Mouse (Mus musculus): ENCODE measurements around the gene 1700028J19Rik.
A peak's percentile ranks its signal among the peaks of the same experiment; 100 is the strongest.

1700028J19Rik gene

GRCm38 (mm10) chr7:44246055-44246983, at the start of gene 1700028J19Rik, which contains the start of gene 2410002F23Rik:
Gene 1700028J19Rik (minus strand): TSS chr7:44246695.
Gene 2410002F23Rik (plus strand): TSS chr7:44246722.
- peak; percentile 94 for DNase-seq (ENCODE audit: low spot score)

- DNase-seq (ENCODE audit: low spot score), result no peak
Measured at GRCm38 (mm10) chr7:44291418-44291817, 44.9 kb upstream of the 1700028J19Rik start.

GRCm38 (mm10) chr7:44290986-44291385, 44.5 kb upstream of the 1700028J19Rik start:
- no peak for DNase-seq (ENCODE audit: low spot score)

- no peak for DNase-seq (ENCODE audit: low spot score)
Measured at GRCm38 (mm10) chr7:44287760-44288159, 41.3 kb upstream of the 1700028J19Rik start.

GRCm38 (mm10) chr7:44281586-44281985, 35.1 kb upstream of the 1700028J19Rik start:
- DNase-seq (ENCODE audit: low spot score), result no peak

- no peak for DNase-seq (ENCODE audit: low spot score)
Measured at GRCm38 (mm10) chr7:44280959-44281358, 34.5 kb upstream of the 1700028J19Rik start.

GRCm38 (mm10) chr7:44277250-44277622, 30.7 kb upstream of the 1700028J19Rik start:
- peak; percentile 56 for DNase-seq (ENCODE audit: low spot score)

- DNase-seq (ENCODE audit: low spot score), result no peak
Measured at GRCm38 (mm10) chr7:44276461-44277249, 30.2 kb upstream of the 1700028J19Rik start.

GRCm38 (mm10) chr7:44275546-44275945, 29.1 kb upstream of the 1700028J19Rik start:
- no peak for DNase-seq (ENCODE audit: low spot score)

GRCm38 (mm10) chr7:44274096-44274495, 27.6 kb upstream of the 1700028J19Rik start:
- DNase-seq (ENCODE audit: low spot score), result no peak

- DNase-seq (ENCODE audit: low spot score), result no peak
Measured at GRCm38 (mm10) chr7:44273446-44273845, 27.0 kb upstream of the 1700028J19Rik start.

- no peak for DNase-seq (ENCODE audit: low spot score)
Measured at GRCm38 (mm10) chr7:44272546-44272945, 26.1 kb upstream of the 1700028J19Rik start.

- DNase-seq (ENCODE audit: low spot score), result peak; percentile 36
Measured at GRCm38 (mm10) chr7:44271309-44271708, 24.8 kb upstream of the 1700028J19Rik start.

- no peak for DNase-seq (ENCODE audit: low spot score)
Measured at GRCm38 (mm10) chr7:44269397-44269796, 22.9 kb upstream of the 1700028J19Rik start.

GRCm38 (mm10) chr7:44268117-44268516, 21.6 kb upstream of the 1700028J19Rik start:
- no peak for DNase-seq (ENCODE audit: low spot score)

GRCm38 (mm10) chr7:44262791-44263643, 16.5 kb upstream of the 1700028J19Rik start:
- DNase-seq (ENCODE audit: low spot score), result peak; percentile 100

GRCm38 (mm10) chr7:44261147-44261546, 14.7 kb upstream of the 1700028J19Rik start, which contains the start of gene Gm15517:
Gene Gm15517 (plus strand): TSS chr7:44261447.
- DNase-seq (ENCODE audit: low spot score), result no peak

- no peak for DNase-seq (ENCODE audit: low spot score)
Measured at GRCm38 (mm10) chr7:44260410-44260809, 13.9 kb upstream of the 1700028J19Rik start.

- DNase-seq (ENCODE audit: low spot score), result no peak
Measured at GRCm38 (mm10) chr7:44257278-44257677, 10.8 kb upstream of the 1700028J19Rik start, which contains the start of gene Acp4. Gene Acp4 (minus strand): TSS chr7:44257378.

GRCm38 (mm10) chr7:44254930-44255329, 8.4 kb upstream of the 1700028J19Rik start:
- no peak for DNase-seq (ENCODE audit: low spot score)

GRCm38 (mm10) chr7:44253023-44253616, 6.6 kb upstream of the 1700028J19Rik start:
- DNase-seq (ENCODE audit: low spot score), result no peak

Measured in retina, embryonic 14.5 days (tissue).